Mouse (Mus musculus) lung, adult 2 months (tissue): ENCODE results near the gene Armh3. TPM values are rescaled to one million over a fixed set of nuclear protein-coding genes. Genes with fewer than 3 reads are reported as not detected.
"Not testable (repeated sequence)": the region's sequence is repeated elsewhere in the genome, so short reads cannot be mapped to it uniquely, and the experiment has no call there.

Experiments used
- DNase-seq: peaks from one replicate; pipeline ENCODE4 v3.0.0; 2022
- H3K4me1 ChIP-seq: fragments of 200-500 bp; 2 replicates; pipeline ENCODE4 v1.6.1; 2011; ENCODE audit warnings: low read length; ENCODE audit not compliant: control insufficient read depth, insufficient read depth
- H3K4me3 ChIP-seq: fragments of 200-500 bp; replicated peaks from 2 replicates; pipeline ENCODE3; 2011; ENCODE audit warnings: low read depth, mild to moderate bottlenecking, control low read depth, low read length; ENCODE audit errors: extremely low read depth
- CTCF ChIP-seq: fragments of 200-500 bp; IDR thresholded peaks from 2 replicates; pipeline ENCODE4 v1.5.1; 2011; ENCODE audit warnings: mild to moderate bottlenecking, low read length, control low read depth; ENCODE audit not compliant: insufficient read depth
- POLR2A ChIP-seq: fragments of 200-500 bp; IDR thresholded peaks from 2 replicates; pipeline ENCODE4 v1.6.1; 2011; ENCODE audit warnings: low read depth, mild to moderate bottlenecking, control low read depth, low read length, borderline replicate concordance; ENCODE audit errors: extremely low read depth
- WGBS: fragments of 180-500 bp; shearing (Covaris S2); methylation state at CpG from one replicate; pipeline ENCODE4 v1.1.7; 2018; 5-methylcytosine and 5-hydroxymethylcytosine counted together
- polyA plus RNA-seq: library from polyadenylated mRNA; depleted of rRNA; stranded (reverse); fragments of >200 nt; gene quantifications from 2 replicates; pipeline ENCODE4 v1.2.3, GENCODE M21; 2012

The Armh3 gene
- polyA plus RNA-seq, 1 experiment = 9.5 TPM

- 16% methylated on average over 12 of the region's 12 CpGs for WGBS
- TF ChIP-seq POLR2A = no peak
- no peak for TF ChIP-seq CTCF
- Histone ChIP-seq H3K4me3 (no peak overlapping the region), H3K4me1 (peaks cover 10% of the 10 kb centered on the region)
- DNase-seq = no peak
Observed at GRCm38 (mm10) chr19:45813801-45814200, 184.5 kb downstream of the Armh3 start.

- WGBS = 3% methylated on average over 11 of the region's 11 CpGs
- Histone ChIP-seq H3K4me1 (peaks cover 10% of the 10 kb centered on the region), H3K4me3 (no peak overlapping the region)
- peak; percentile 85 for DNase-seq
- TF ChIP-seq CTCF (peak; percentile 71), POLR2A (no peak)
Observed at GRCm38 (mm10) chr19:45813263-45813662, 185.0 kb downstream of the Armh3 start.

GRCm38 (mm10) chr19:45812673-45813252 lies 185.5 kb downstream of the Armh3 start:
- 16% methylated on average over 8 of the region's 8 CpGs for WGBS
- H3K4me3 ChIP-seq = no peak overlapping the region
- DNase-seq = no peak
- peaks cover 10% of the 10 kb centered on the region for H3K4me1 ChIP-seq
- TF ChIP-seq CTCF = no peak
- TF ChIP-seq POLR2A = no peak

- Histone ChIP-seq H3K4me1 (peaks cover 6% of the 10 kb centered on the region), H3K4me3 (peak overlapping the region; percentile 35)
- 7% methylated on average over 16 of the region's 16 CpGs for WGBS
- TF ChIP-seq CTCF (no peak), POLR2A (no peak)
- peak; percentile 64 for DNase-seq
Observed at GRCm38 (mm10) chr19:45812115-45812514, 186.2 kb downstream of the Armh3 start.

- TF ChIP-seq POLR2A (no peak), CTCF (no peak)
- WGBS = 74% methylated on average over 12 of the region's 12 CpGs
- peaks cover 2% of the 10 kb centered on the region for H3K4me1 ChIP-seq
- H3K4me3 ChIP-seq = no peak overlapping the region
- DNase-seq = no peak
Observed at GRCm38 (mm10) chr19:45811028-45811674, 187.1 kb downstream of the Armh3 start.

GRCm38 (mm10) chr19:45807732-45808131 lies 190.6 kb downstream of the Armh3 start:
- H3K4me3 ChIP-seq = no peak overlapping the region
- no peak for DNase-seq
- TF ChIP-seq POLR2A (no peak), CTCF (no peak)
- WGBS = 86% methylated on average over 4 of the region's 4 CpGs
- H3K4me1 ChIP-seq = peaks cover 2% of the 10 kb centered on the region; the same call in 1 of the 2 replicates

- not testable (repeated sequence) for DNase-seq, H3K4me1 ChIP-seq, H3K4me3 ChIP-seq
- WGBS = 89% methylated on average over 6 of the region's 6 CpGs
Observed at GRCm38 (mm10) chr19:45805817-45806216, 192.5 kb downstream of the Armh3 start.

- DNase-seq = no peak
Observed at GRCm38 (mm10) chr19:45804593-45805368, 193.5 kb downstream of the Armh3 start.

GRCm38 (mm10) chr19:45803408-45803807 lies 194.9 kb downstream of the Armh3 start:
- WGBS = 22% methylated on average over 4 of the region's 4 CpGs
- Histone ChIP-seq H3K4me1 (no peaks in the 10 kb centered on the region), H3K4me3 (no peak overlapping the region)
- TF ChIP-seq POLR2A = no peak
- no peak for TF ChIP-seq CTCF
- no peak for DNase-seq

More at GRCm38 (mm10) chr19:45804593-45805368, 193.5 kb downstream of the Armh3 start:
- Histone ChIP-seq H3K4me1 (no peaks in the 10 kb centered on the region), H3K4me3 (no peak overlapping the region)
- TF ChIP-seq POLR2A = no peak
- TF ChIP-seq CTCF = peak; percentile 85
- 27% methylated on average over 12 of the region's 12 CpGs for WGBS

- no peak for DNase-seq
- 59% methylated on average over 4 of the region's 4 CpGs for WGBS
- H3K4me1 ChIP-seq = no peaks in the 10 kb centered on the region
- no peak overlapping the region for H3K4me3 ChIP-seq
- TF ChIP-seq CTCF = no peak
- TF ChIP-seq POLR2A = no peak
Observed at GRCm38 (mm10) chr19:45802702-45803101, 195.6 kb downstream of the Armh3 start.
